Mouse (Mus musculus): Measurements from ENCODE around the gene Slc19a1. TPM values are rescaled to one million over a fixed set of nuclear protein-coding genes. Genes with fewer than 3 reads are reported as not detected.

Gene Slc19a1
- polyA plus RNA-seq, 2 experiments, result 13.6 to 19.3 TPM

DNA sequence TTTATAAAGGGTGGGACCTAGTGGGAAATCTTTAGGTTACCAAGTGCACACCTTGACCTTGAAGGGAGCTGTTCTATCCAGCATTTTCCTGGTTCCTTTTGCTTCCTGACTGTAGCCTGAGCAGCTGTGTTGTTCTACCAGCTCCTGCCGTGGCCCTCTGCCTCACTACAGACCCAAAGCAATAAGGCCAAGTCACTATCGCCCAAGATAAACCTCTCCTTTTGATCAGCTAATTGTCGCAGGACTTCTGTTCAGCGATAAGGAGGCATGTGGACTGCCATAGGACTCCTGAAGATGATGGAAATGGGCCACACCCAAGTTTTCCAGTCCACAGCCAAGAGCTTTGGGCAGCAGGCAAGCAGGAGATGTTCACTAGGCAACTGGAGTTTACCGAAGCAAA is 7.8 kb upstream of the Slc19a1 start:
- Histone ChIP-seq H3K4me3 (ENCODE audit: insufficient read depth in 1 of 2, low read depth in 2 of 2, low read length in 2 of 2) (no peak overlapping the region), H3K9me3 (ENCODE audit: control insufficient read depth, low read length) (no peaks in the 10 kb centered on the region), H3K4me2 (ENCODE audit: low read depth) (no peak overlapping the region), H3K4me1 (replicated peaks; ENCODE audit: control insufficient read depth in 2 of 2, insufficient read depth in 2 of 2, low read length in 1 of 2) (peaks cover 0 to 4% of the 10 kb centered on the region in 2 experiments; a peak in 1 of 4 replicates), H3K36me3 (replicated peaks; ENCODE audit: control insufficient read depth, insufficient read depth, low read depth) (no peaks in the 10 kb centered on the region), H3K27ac (no peak overlapping the region), H3K9ac (replicated peaks) (no peak overlapping the region), H3K27me3 (ENCODE audit: control insufficient read depth, insufficient read depth, low read length) (no peaks in the 10 kb centered on the region)
- TF ChIP-seq EP300 (IDR thresholded peaks at IDR 0.05; ENCODE audit: low read depth) (no peak), CTCF (IDR thresholded peaks at IDR 0.05; ENCODE audit: low read depth) (no peak)
- DNase-seq (ENCODE audit: low read depth in 3 of 3, low spot score in 3 of 3), result no peak
- no peak for ATAC-seq (ENCODE audit: insufficient read depth)
- WGBS (ENCODE audit: insufficient replicate concordance), result 34% methylated on average over 5 of the region's 5 CpGs

DNA sequence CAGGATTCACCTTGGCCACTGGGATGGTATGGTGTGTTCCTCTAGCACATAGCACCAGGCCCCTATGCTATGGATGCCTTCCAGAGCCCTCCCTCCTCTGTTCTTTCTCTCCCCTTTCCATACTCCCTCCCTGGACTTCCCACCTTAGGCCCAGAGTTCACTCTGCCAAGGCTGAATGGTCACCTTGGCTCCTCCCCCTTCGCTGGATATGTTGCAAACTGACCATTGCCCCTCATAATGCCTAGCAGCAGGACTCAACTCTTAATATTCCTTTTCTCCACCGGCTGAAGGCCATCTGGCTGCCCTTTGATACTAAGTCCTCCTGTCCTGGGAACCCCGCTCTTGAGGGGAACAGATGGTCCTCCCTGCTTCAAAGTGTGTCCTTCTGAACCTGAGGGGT is 5.1 kb upstream of the Slc19a1 start:
- WGBS (ENCODE audit: insufficient replicate concordance), result 45% methylated on average over 3 of the region's 3 CpGs
- no peaks in the 10 kb centered on the region for H3K27me3 ChIP-seq (ENCODE audit: control insufficient read depth, insufficient read depth, low read length)
- H3K9ac ChIP-seq (replicated peaks), result no peak overlapping the region
- no peaks in the 10 kb centered on the region for H3K9me3 ChIP-seq (ENCODE audit: control insufficient read depth, low read length)
- no peak overlapping the region for H3K4me2 ChIP-seq (ENCODE audit: low read depth)
- no peak overlapping the region for H3K27ac ChIP-seq
- no peak for TF ChIP-seq CTCF (IDR thresholded peaks at IDR 0.05; ENCODE audit: low read depth)
- no peak for TF ChIP-seq EP300 (IDR thresholded peaks at IDR 0.05; ENCODE audit: low read depth)
- no peaks in the 10 kb centered on the region for H3K36me3 ChIP-seq (replicated peaks; ENCODE audit: control insufficient read depth, insufficient read depth, low read depth)
- no peak overlapping the region for H3K4me3 ChIP-seq (ENCODE audit: insufficient read depth in 1 of 2, low read depth in 2 of 2, low read length in 2 of 2)
- DNase-seq (ENCODE audit: low read depth in 3 of 3, low spot score in 3 of 3) (no peak), ATAC-seq (ENCODE audit: insufficient read depth) (no peak)
- H3K4me1 ChIP-seq (replicated peaks; ENCODE audit: control insufficient read depth in 2 of 2, insufficient read depth in 2 of 2, low read length in 1 of 2), result peaks cover 0 to 4% of the 10 kb centered on the region in 2 experiments; a peak in 1 of 4 replicates

DNA sequence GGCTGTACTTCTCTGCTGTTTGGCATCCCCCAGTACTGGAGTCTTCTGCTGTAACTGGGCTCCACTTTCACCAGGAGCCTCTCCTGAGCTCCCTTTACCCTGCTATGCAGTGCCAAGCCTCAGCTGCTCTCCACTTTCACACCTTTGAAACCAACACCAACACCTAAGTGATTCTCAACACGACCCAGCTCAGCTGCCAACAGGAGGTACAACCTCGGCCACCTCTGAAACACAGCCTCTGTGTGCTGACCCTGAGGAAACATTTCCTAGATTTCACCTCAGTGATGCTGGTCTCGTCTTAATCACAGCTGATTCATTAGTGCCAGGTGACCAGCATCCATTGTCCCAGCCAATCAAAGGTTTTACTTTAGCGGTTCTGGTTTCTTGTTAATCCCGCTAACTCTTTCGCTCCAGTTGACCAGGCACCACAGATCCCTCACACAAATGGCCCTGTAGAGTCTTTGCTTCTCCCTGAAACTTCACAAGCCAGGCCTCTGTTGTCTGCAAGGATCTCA is 3.2 kb upstream of the Slc19a1 start:
- TF ChIP-seq CTCF (IDR thresholded peaks at IDR 0.05; ENCODE audit: low read depth), result no peak
- TF ChIP-seq EP300 (IDR thresholded peaks at IDR 0.05; ENCODE audit: low read depth), result no peak
- Histone ChIP-seq H3K27ac (no peak overlapping the region), H3K9me3 (ENCODE audit: control insufficient read depth, low read length) (no peaks in the 10 kb centered on the region), H3K4me2 (ENCODE audit: low read depth) (no peak overlapping the region), H3K4me3 (ENCODE audit: insufficient read depth in 1 of 2, low read depth in 2 of 2, low read length in 2 of 2) (no peak overlapping the region), H3K9ac (replicated peaks) (no peak overlapping the region), H3K36me3 (replicated peaks; ENCODE audit: control insufficient read depth, insufficient read depth, low read depth) (no peaks in the 10 kb centered on the region), H3K4me1 (replicated peaks; ENCODE audit: control insufficient read depth in 2 of 2, insufficient read depth in 2 of 2, low read length in 1 of 2) (peaks cover 2 to 7% of the 10 kb centered on the region in 2 experiments), H3K27me3 (ENCODE audit: control insufficient read depth, insufficient read depth, low read length) (no peaks in the 10 kb centered on the region)
- WGBS (ENCODE audit: insufficient replicate concordance), result 60% methylated on average over 6 of the region's 6 CpGs
- no peak for DNase-seq (ENCODE audit: low read depth in 3 of 3, low spot score in 3 of 3)
- ATAC-seq (ENCODE audit: insufficient read depth), result no peak

DNA sequence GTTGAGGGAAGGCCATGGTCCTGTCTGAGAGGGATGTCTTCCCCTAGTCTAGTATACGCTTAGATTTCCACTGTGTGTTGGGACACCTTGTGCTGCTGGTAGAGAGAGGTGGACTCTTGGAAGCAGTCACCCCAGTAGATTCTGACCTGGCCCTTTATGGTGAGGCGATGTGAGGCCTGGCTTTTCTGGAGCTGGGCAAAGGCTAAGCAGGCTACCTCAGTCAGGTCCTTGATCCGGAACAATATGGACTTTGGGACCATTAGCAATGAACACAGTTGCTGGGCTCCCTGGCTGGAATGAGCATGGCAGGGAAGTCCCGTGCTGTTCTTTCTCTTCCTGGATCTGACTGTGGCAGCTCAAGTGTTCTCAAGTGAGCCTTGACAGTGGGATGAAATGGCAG is 2.3 kb upstream of the Slc19a1 start:
- H3K4me2 ChIP-seq (ENCODE audit: low read depth), result no peak overlapping the region
- TF ChIP-seq EP300 (IDR thresholded peaks at IDR 0.05; ENCODE audit: low read depth) (no peak), CTCF (IDR thresholded peaks at IDR 0.05; ENCODE audit: low read depth) (no peak)
- H3K27me3 ChIP-seq (ENCODE audit: control insufficient read depth, insufficient read depth, low read length), result no peaks in the 10 kb centered on the region
- no peak for DNase-seq (ENCODE audit: low read depth in 3 of 3, low spot score in 3 of 3)
- no peaks in the 10 kb centered on the region for H3K9me3 ChIP-seq (ENCODE audit: control insufficient read depth, low read length)
- no peak overlapping the region for H3K27ac ChIP-seq
- peaks cover 5 to 11% of the 10 kb centered on the region in 2 experiments for H3K4me1 ChIP-seq (replicated peaks; ENCODE audit: control insufficient read depth in 2 of 2, insufficient read depth in 2 of 2, low read length in 1 of 2)
- no peak overlapping the region for H3K4me3 ChIP-seq (ENCODE audit: insufficient read depth in 1 of 2, low read depth in 2 of 2, low read length in 2 of 2)
- 56% methylated on average over 4 of the region's 4 CpGs for whole genome bisulfite sequencing (ENCODE audit: insufficient replicate concordance)
- no peak overlapping the region for H3K9ac ChIP-seq (replicated peaks)
- no peak for ATAC-seq (ENCODE audit: insufficient read depth)
- no peaks in the 10 kb centered on the region for H3K36me3 ChIP-seq (replicated peaks; ENCODE audit: control insufficient read depth, insufficient read depth, low read depth)

DNA sequence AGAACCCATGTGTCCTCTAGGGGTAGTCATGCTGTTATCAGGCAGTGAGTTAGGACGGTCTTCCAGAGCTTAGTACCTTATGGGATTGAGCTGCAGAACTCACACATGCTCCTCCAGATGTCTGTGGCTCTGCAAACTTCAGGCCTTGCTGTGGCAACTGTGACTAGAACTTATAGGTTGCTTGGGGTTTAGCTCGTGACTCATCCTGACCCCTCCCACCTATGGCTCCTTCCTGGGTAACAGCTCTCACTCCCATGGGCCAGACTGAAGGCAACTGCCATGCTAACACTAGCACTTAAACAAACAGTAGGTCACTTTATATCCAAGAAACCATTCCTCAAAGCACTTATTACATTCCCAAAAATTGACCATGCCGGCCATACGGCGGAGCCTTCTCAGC is 1.4 kb upstream of the Slc19a1 start:
- DNase-seq (ENCODE audit: low read depth in 3 of 3, low spot score in 3 of 3) (no peak), ATAC-seq (ENCODE audit: insufficient read depth) (no peak)
- Histone ChIP-seq H3K4me1 (replicated peaks; ENCODE audit: control insufficient read depth in 2 of 2, insufficient read depth in 2 of 2, low read length in 1 of 2) (peaks cover 5 to 16% of the 10 kb centered on the region in 2 experiments), H3K4me3 (ENCODE audit: insufficient read depth in 1 of 2, low read depth in 2 of 2, low read length in 2 of 2) (no peak overlapping the region), H3K4me2 (ENCODE audit: low read depth) (no peak overlapping the region), H3K9ac (replicated peaks) (no peak overlapping the region), H3K27ac (no peak overlapping the region), H3K9me3 (ENCODE audit: control insufficient read depth, low read length) (no peaks in the 10 kb centered on the region), H3K27me3 (ENCODE audit: control insufficient read depth, insufficient read depth, low read length) (no peaks in the 10 kb centered on the region), H3K36me3 (replicated peaks; ENCODE audit: control insufficient read depth, insufficient read depth, low read depth) (no peaks in the 10 kb centered on the region)
- TF ChIP-seq EP300 (IDR thresholded peaks at IDR 0.05; ENCODE audit: low read depth), result no peak
- no peak for TF ChIP-seq CTCF (IDR thresholded peaks at IDR 0.05; ENCODE audit: low read depth)
- WGBS (ENCODE audit: insufficient replicate concordance), result 76% methylated on average over 5 of the region's 5 CpGs

Measured in liver, embryonic 14.5 days (tissue).